Mouse (Mus musculus): ENCODE results near the gene Sec14l1. TPM values are rescaled to one million over a fixed set of nuclear protein-coding genes. Genes with fewer than 3 reads are reported as not detected.
A peak's percentile ranks its signal among the peaks of the same experiment; 100 is the strongest.
"Not testable (repeated sequence)": the region's sequence is repeated elsewhere in the genome, so short reads cannot be mapped to it uniquely, and the experiment has no call there.

Sec14l1 gene
- polyA plus RNA-seq (2016; fragmentation: Nextera tagmentation; extraction: Ambion mirVana) = 46.2 and 56.0 TPM in 2 replicates

GRCm38 (mm10) chr11:117114592-117115345, at the start of gene Sec14l1:
TSS of gene Sec14l1 (plus strand) at chr11:117115168.
- Histone ChIP-seq H3K4me3 (peak within 1 kb of the TSS; percentile 91), H3K27ac (peak within 1 kb of the TSS; percentile 94), H3K27me3 (ENCODE audit: insufficient read depth, poor library complexity, severe bottlenecking) (no peaks in the 10 kb centered on the region), H3K4me1 (peaks cover 52% of the 10 kb centered on the region), H3K36me3 (peaks cover 11% of the 10 kb centered on the region), H3K9me3 (no peaks in the 10 kb centered on the region)
- DNase-seq (ENCODE audit: low spot score) = peak; percentile 99
- under 1% methylated on average over 64 of the region's 67 CpGs for WGBS

GRCm38 (mm10) chr11:117065602-117066001, 49.4 kb upstream of the Sec14l1 start:
- peaks cover 27% of the 10 kb centered on the region for H3K4me1 ChIP-seq
- H3K27me3 ChIP-seq (ENCODE audit: insufficient read depth, poor library complexity, severe bottlenecking); H3K9me3 ChIP-seq; H3K36me3 ChIP-seq; DNase-seq (ENCODE audit: low spot score); H3K4me3 ChIP-seq; H3K27ac ChIP-seq: not testable (repeated sequence)
- WGBS = 83% methylated on average over 5 of the region's 5 CpGs

- WGBS = 73% methylated on average over 5 of the region's 5 CpGs
- peaks cover 10% of the 10 kb centered on the region; the same call in 1 of the 2 replicates for H3K27me3 ChIP-seq (ENCODE audit: insufficient read depth, poor library complexity, severe bottlenecking)
- DNase-seq (ENCODE audit: low spot score) = no peak
These were observed 48.2 kb upstream of the Sec14l1 start for GRCm38 (mm10) chr11:117066738-117067137.

GRCm38 (mm10) chr11:117068332-117068731, 46.6 kb upstream of the Sec14l1 start:
- 95% methylated on average over 1 of the region's 1 CpGs for WGBS

More at GRCm38 (mm10) chr11:117066738-117067137, 48.2 kb upstream of the Sec14l1 start:
- no peaks in the 10 kb centered on the region for H3K9me3 ChIP-seq
- no peaks in the 10 kb centered on the region for H3K36me3 ChIP-seq
- H3K27ac ChIP-seq = no peak overlapping the region
- H3K4me3 ChIP-seq = no peak overlapping the region
- peaks cover 24% of the 10 kb centered on the region for H3K4me1 ChIP-seq

GRCm38 (mm10) chr11:117069027-117069426, 45.9 kb upstream of the Sec14l1 start:
- no peaks in the 10 kb centered on the region for H3K9me3 ChIP-seq
- no peak for DNase-seq (ENCODE audit: low spot score)
- no peaks in the 10 kb centered on the region for H3K36me3 ChIP-seq
- no peak overlapping the region for H3K4me3 ChIP-seq
- peaks cover 10% of the 10 kb centered on the region; the same call in 1 of the 2 replicates for H3K27me3 ChIP-seq (ENCODE audit: insufficient read depth, poor library complexity, severe bottlenecking)
- H3K27ac ChIP-seq = no peak overlapping the region
- 70% methylated on average over 3 of the region's 3 CpGs for WGBS
- peaks cover 11% of the 10 kb centered on the region for H3K4me1 ChIP-seq

More at GRCm38 (mm10) chr11:117068332-117068731, 46.6 kb upstream of the Sec14l1 start:
- Histone ChIP-seq H3K36me3 (no peaks in the 10 kb centered on the region), H3K27me3 (ENCODE audit: insufficient read depth, poor library complexity, severe bottlenecking) (peaks cover 10% of the 10 kb centered on the region; the same call in 1 of the 2 replicates), H3K9me3 (no peaks in the 10 kb centered on the region), H3K27ac (no peak overlapping the region), H3K4me3 (no peak overlapping the region), H3K4me1 (peaks cover 17% of the 10 kb centered on the region)
- DNase-seq (ENCODE audit: low spot score) = no peak

- 73% methylated on average over 7 of the region's 7 CpGs for WGBS
- H3K4me1 ChIP-seq = peaks cover 4% of the 10 kb centered on the region; the same call in 1 of the 2 replicates
These were observed 44.3 kb upstream of the Sec14l1 start for GRCm38 (mm10) chr11:117070711-117071110.

GRCm38 (mm10) chr11:117072128-117072527, 42.8 kb upstream of the Sec14l1 start:
- peak; percentile 92 for DNase-seq (ENCODE audit: low spot score)
- WGBS = 3% methylated on average over 13 of the region's 13 CpGs
- Histone ChIP-seq H3K27me3 (ENCODE audit: insufficient read depth, poor library complexity, severe bottlenecking) (peaks cover 10% of the 10 kb centered on the region; the same call in 1 of the 2 replicates), H3K9me3 (no peaks in the 10 kb centered on the region), H3K36me3 (no peaks in the 10 kb centered on the region), H3K27ac (peak overlapping the region; percentile 69), H3K4me3 (peak overlapping the region; percentile 25), H3K4me1 (peaks cover 15% of the 10 kb centered on the region)

More at GRCm38 (mm10) chr11:117070711-117071110, 44.3 kb upstream of the Sec14l1 start:
- Histone ChIP-seq H3K36me3 (no peaks in the 10 kb centered on the region), H3K27ac (no peak overlapping the region), H3K27me3 (ENCODE audit: insufficient read depth, poor library complexity, severe bottlenecking) (peaks cover 10% of the 10 kb centered on the region; the same call in 1 of the 2 replicates), H3K4me3 (no peak overlapping the region), H3K9me3 (no peaks in the 10 kb centered on the region)
- no peak for DNase-seq (ENCODE audit: low spot score)

GRCm38 (mm10) chr11:117073426-117073825, 41.5 kb upstream of the Sec14l1 start:
- Histone ChIP-seq H3K36me3 (peaks cover 10% of the 10 kb centered on the region), H3K4me3 (no peak overlapping the region), H3K4me1 (peaks cover 25% of the 10 kb centered on the region), H3K9me3 (no peaks in the 10 kb centered on the region), H3K27me3 (ENCODE audit: insufficient read depth, poor library complexity, severe bottlenecking) (peaks cover 10% of the 10 kb centered on the region; the same call in 1 of the 2 replicates), H3K27ac (no peak overlapping the region)
- WGBS = 88% methylated on average over 9 of the region's 9 CpGs
- DNase-seq (ENCODE audit: low spot score) = no peak

GRCm38 (mm10) chr11:117076576-117077196, 38.3 kb upstream of the Sec14l1 start:
- peaks cover 55% of the 10 kb centered on the region for H3K4me1 ChIP-seq
- peak overlapping the region; percentile 96 for H3K4me3 ChIP-seq
- H3K27ac ChIP-seq = peak overlapping the region; percentile 96
- no peaks in the 10 kb centered on the region for H3K9me3 ChIP-seq
- peak; percentile 96 for DNase-seq (ENCODE audit: low spot score)
- H3K36me3 ChIP-seq = peaks cover 38% of the 10 kb centered on the region
- under 1% methylated on average over 54 of the region's 54 CpGs for WGBS
- no peaks in the 10 kb centered on the region for H3K27me3 ChIP-seq (ENCODE audit: insufficient read depth, poor library complexity, severe bottlenecking)

GRCm38 (mm10) chr11:117077227-117077626, 37.7 kb upstream of the Sec14l1 start:
- Histone ChIP-seq H3K9me3 (no peaks in the 10 kb centered on the region), H3K36me3 (peaks cover 38% of the 10 kb centered on the region), H3K4me3 (peak overlapping the region; percentile 96), H3K27me3 (ENCODE audit: insufficient read depth, poor library complexity, severe bottlenecking) (no peaks in the 10 kb centered on the region), H3K4me1 (peaks cover 59% of the 10 kb centered on the region), H3K27ac (peak overlapping the region; percentile 96)
- no peak for DNase-seq (ENCODE audit: low spot score)
- 3% methylated on average over 8 of the region's 8 CpGs for WGBS

- 87% methylated on average over 8 of the region's 8 CpGs for WGBS
- H3K4me1 ChIP-seq = peaks cover 64% of the 10 kb centered on the region
- peak overlapping the region; percentile 96 for H3K4me3 ChIP-seq
- no peak for DNase-seq (ENCODE audit: low spot score)
- no peaks in the 10 kb centered on the region for H3K9me3 ChIP-seq
- no peaks in the 10 kb centered on the region for H3K27me3 ChIP-seq (ENCODE audit: insufficient read depth, poor library complexity, severe bottlenecking)
- no peak overlapping the region for H3K27ac ChIP-seq
- peaks cover 38% of the 10 kb centered on the region for H3K36me3 ChIP-seq
These were observed 37.1 kb upstream of the Sec14l1 start for GRCm38 (mm10) chr11:117077902-117078301.

- peaks cover 70% of the 10 kb centered on the region for H3K4me1 ChIP-seq
- H3K27ac ChIP-seq = no peak overlapping the region
- WGBS = 90% methylated on average over 12 of the region's 12 CpGs
- H3K36me3 ChIP-seq = peaks cover 43% of the 10 kb centered on the region
- no peaks in the 10 kb centered on the region for H3K27me3 ChIP-seq (ENCODE audit: insufficient read depth, poor library complexity, severe bottlenecking)
- no peak for DNase-seq (ENCODE audit: low spot score)
- no peaks in the 10 kb centered on the region for H3K9me3 ChIP-seq
- H3K4me3 ChIP-seq = peak overlapping the region; percentile 96; the same call in 1 of the 2 replicates
These were observed 36.2 kb upstream of the Sec14l1 start for GRCm38 (mm10) chr11:117078637-117079240.
